Mouse (Mus musculus) embryonic fibroblast, embryonic 13.5 days (primary cell): ENCODE data around the gene Igsf21. TPM values are rescaled to one million over a fixed set of nuclear protein-coding genes. Genes with fewer than 3 reads are reported as not detected.

Source experiments
- H3K27ac ChIP-seq: 2 replicates; pipeline ENCODE4 v1.5.1; 2012; ENCODE audit warnings: low read length, control low read depth, inconsistent platforms; ENCODE audit not compliant: insufficient read depth
- H3K4me1 ChIP-seq: 2 replicates; pipeline ENCODE4 v1.6.1; 2011; ENCODE audit warnings: low read length; ENCODE audit not compliant: control insufficient read depth, insufficient read depth
- H3K4me3 ChIP-seq: 2 replicates; pipeline ENCODE4 v1.5.1; 2011; ENCODE audit warnings: mild to moderate bottlenecking, control low read depth, low read length; ENCODE audit not compliant: insufficient read depth
- CTCF ChIP-seq: IDR thresholded peaks from 2 replicates; pipeline ENCODE4 v1.5.1; 2011; ENCODE audit warnings: mild to moderate bottlenecking, control low read depth, low read length, moderate library complexity, borderline replicate concordance; ENCODE audit not compliant: insufficient read depth
- POLR2A ChIP-seq: IDR thresholded peaks from 2 replicates; pipeline ENCODE4 v1.6.1; 2011; ENCODE audit warnings: low read depth, mild to moderate bottlenecking, control low read depth, low read length, moderate library complexity
- polyA plus RNA-seq: library from polyadenylated mRNA; stranded (reverse); fragments of >200 nt; gene quantifications from 2 replicates; pipeline ENCODE4 v1.2.4, GENCODE M21; 2011; ENCODE audit warnings: low read depth; ENCODE audit not compliant: missing spikeins, insufficient read length

Igsf21 gene
- polyA plus RNA-seq, 1 experiment, result not detected

GRCm38 (mm10) chr4:140089676-140090075 is 156.9 kb downstream of the Igsf21 start:
- Histone ChIP-seq H3K4me3 (no peak overlapping the region), H3K4me1 (no peaks in the 10 kb centered on the region), H3K27ac (no peak overlapping the region)
- no peak for TF ChIP-seq CTCF
- TF ChIP-seq POLR2A, result no peak

GRCm38 (mm10) chr4:140088711-140089440 is 157.7 kb downstream of the Igsf21 start:
- Histone ChIP-seq H3K27ac (no peak overlapping the region), H3K4me1 (no peaks in the 10 kb centered on the region), H3K4me3 (no peak overlapping the region)
- TF ChIP-seq POLR2A (no peak), CTCF (no peak)

GRCm38 (mm10) chr4:140086192-140086591 is 160.4 kb downstream of the Igsf21 start:
- Histone ChIP-seq H3K4me3 (no peak overlapping the region), H3K27ac (no peak overlapping the region), H3K4me1 (no peaks in the 10 kb centered on the region)
- TF ChIP-seq POLR2A (no peak), CTCF (no peak)

- TF ChIP-seq CTCF, result no peak
- TF ChIP-seq POLR2A, result no peak
- Histone ChIP-seq H3K4me3 (no peak overlapping the region), H3K4me1 (no peaks in the 10 kb centered on the region), H3K27ac (no peak overlapping the region)
Observed at GRCm38 (mm10) chr4:140084521-140085011, 162.0 kb downstream of the Igsf21 start.

GRCm38 (mm10) chr4:140084064-140084463 is 162.5 kb downstream of the Igsf21 start:
- Histone ChIP-seq H3K4me1 (no peaks in the 10 kb centered on the region), H3K27ac (no peak overlapping the region), H3K4me3 (no peak overlapping the region)
- no peak for TF ChIP-seq POLR2A
- no peak for TF ChIP-seq CTCF

GRCm38 (mm10) chr4:140078416-140078815 is 168.2 kb downstream of the Igsf21 start:
- Histone ChIP-seq H3K4me1 (no peaks in the 10 kb centered on the region), H3K4me3 (no peak overlapping the region), H3K27ac (no peak overlapping the region)
- TF ChIP-seq CTCF (no peak), POLR2A (no peak)

GRCm38 (mm10) chr4:140077615-140078014 is 169.0 kb downstream of the Igsf21 start:
- TF ChIP-seq CTCF (no peak), POLR2A (no peak)
- Histone ChIP-seq H3K4me3 (no peak overlapping the region), H3K4me1 (no peaks in the 10 kb centered on the region), H3K27ac (no peak overlapping the region)

- TF ChIP-seq CTCF (no peak), POLR2A (no peak)
- Histone ChIP-seq H3K4me3 (no peak overlapping the region), H3K4me1 (no peaks in the 10 kb centered on the region), H3K27ac (no peak overlapping the region)
Observed at GRCm38 (mm10) chr4:140076852-140077563, 169.6 kb downstream of the Igsf21 start.

- Histone ChIP-seq H3K4me3 (no peak overlapping the region), H3K4me1 (no peaks in the 10 kb centered on the region), H3K27ac (no peak overlapping the region)
- TF ChIP-seq CTCF (no peak), POLR2A (no peak)
Observed at GRCm38 (mm10) chr4:140076428-140076827, 170.2 kb downstream of the Igsf21 start.

GRCm38 (mm10) chr4:140071047-140071446 is 175.5 kb downstream of the Igsf21 start:
- no peak overlapping the region for H3K27ac ChIP-seq
- TF ChIP-seq POLR2A, result no peak
- no peak for TF ChIP-seq CTCF
- H3K4me3 ChIP-seq, result no peak overlapping the region
- H3K4me1 ChIP-seq, result no peaks in the 10 kb centered on the region

GRCm38 (mm10) chr4:140070331-140070652 is 176.3 kb downstream of the Igsf21 start:
- H3K4me3 ChIP-seq, result no peak overlapping the region
- no peak overlapping the region for H3K27ac ChIP-seq
- no peaks in the 10 kb centered on the region for H3K4me1 ChIP-seq
- TF ChIP-seq CTCF, result no peak
- no peak for TF ChIP-seq POLR2A
